18 mouse cellular contexts compared by ENCODE assay signal in the genomic region with DNA sequence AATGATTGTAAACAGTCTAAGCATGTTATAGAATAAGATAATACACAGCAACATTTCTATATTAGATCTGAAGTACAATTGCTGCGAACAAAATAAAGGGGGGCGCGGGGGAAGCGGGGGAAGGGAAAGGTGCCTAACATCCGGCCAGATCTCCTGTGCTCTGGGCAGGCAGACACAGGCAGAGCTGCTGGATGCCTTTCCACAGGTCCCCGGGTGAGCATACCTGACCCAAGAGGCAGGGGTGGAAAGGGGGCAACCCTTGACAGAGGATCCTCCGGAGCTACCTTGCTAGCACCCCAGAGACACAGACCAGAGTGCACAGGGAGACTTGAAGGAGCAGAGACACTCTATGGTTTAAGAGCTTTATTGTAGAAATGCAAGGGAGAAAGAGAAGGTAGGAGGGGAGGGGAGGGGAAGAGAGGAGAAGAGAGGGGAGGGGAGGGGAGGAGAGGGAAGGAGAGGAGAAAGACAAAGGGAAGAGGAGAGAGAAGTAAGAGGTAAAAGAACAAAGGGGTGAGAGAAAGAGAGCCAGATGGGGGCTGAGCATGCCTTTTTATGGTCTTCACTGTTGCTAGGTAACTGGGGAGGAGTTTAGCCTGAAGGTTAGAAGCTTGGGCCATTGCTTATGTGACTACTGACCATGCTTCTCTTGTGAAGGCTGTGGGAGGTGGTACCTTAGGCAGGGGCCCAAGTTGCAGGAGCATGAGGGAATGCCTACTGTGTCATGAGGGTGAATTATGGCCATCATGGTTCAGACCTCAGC.
A peak's percentile ranks its signal among the peaks of the same experiment; 100 is the strongest.
DNase-seq lines count a peak whose midpoint lies in the region; ATAC-seq and TF ChIP-seq lines count a peak whose summit lies in the region.
"Had no signal": no experiment of that assay in that cellular context is flagged by ENCODE, and none has a peak within 500 bp of the region (broad histone marks: within the 10 kb centered on the region; RNA-seq: fewer than 3 reads in every experiment).

No protein-coding gene starts in this region.

- H3K27ac ChIP-seq in midbrain, embryonic 10.5 days (replicated peaks), result peak overlapping the region; percentile 70
- H3K27ac ChIP-seq in midbrain, postnatal 0 days (ENCODE audit: low read depth, low read length), result no peak overlapping the region
- H3K27ac ChIP-seq in hindbrain, embryonic 15.5 days (replicated peaks), result no peak overlapping the region
- H3K27ac ChIP-seq in midbrain, embryonic 13.5 days, result peak overlapping the region; percentile 62
- H3K27ac ChIP-seq in neural tube, embryonic 15.5 days (replicated peaks), result no peak overlapping the region
- H3K27ac ChIP-seq in left cerebral cortex, adult 2 months, result no peak overlapping the region
- H3K27ac ChIP-seq: embryonic facial prominence, embryonic 10.5 days had no signal

- no peak for DNase-seq in midbrain, embryonic 10.5 days (ENCODE audit: low spot score)
- no peak for DNase-seq in midbrain, postnatal 0 days (ENCODE audit: low spot score)
- DNase-seq in layer of hippocampus, adult 18-20 months (ENCODE audit: low spot score in 2 of 2), result no peak
- no peak for DNase-seq in left cerebral cortex, adult 2 months (ENCODE audit: extremely low spot score in 1 of 2, low spot score in 2 of 2)
- DNase-seq in thymus, postnatal 4 days, result no peak
- DNase-seq: heart, postnatal 4 days; kidney, adult 11 months; kidney, postnatal 14 days; lung, adult 18-20 months; lung, postnatal 36 days; thymus, postnatal 25 days had no signal

- no peaks in the 10 kb centered on the region for H3K36me3 ChIP-seq in midbrain, embryonic 10.5 days
- no peaks in the 10 kb centered on the region for H3K36me3 ChIP-seq in midbrain, postnatal 0 days (ENCODE audit: insufficient read depth, low read length)
- H3K36me3 ChIP-seq in hindbrain, embryonic 15.5 days, result no peaks in the 10 kb centered on the region
- no peaks in the 10 kb centered on the region for H3K36me3 ChIP-seq in midbrain, embryonic 13.5 days
- no peaks in the 10 kb centered on the region for H3K36me3 ChIP-seq in neural tube, embryonic 15.5 days
- H3K36me3 ChIP-seq: embryonic facial prominence, embryonic 10.5 days; heart, embryonic 12.5 days had no signal

- no peaks in the 10 kb centered on the region for H3K9me3 ChIP-seq in midbrain, embryonic 10.5 days (replicated peaks)
- H3K9me3 ChIP-seq in midbrain, postnatal 0 days (ENCODE audit: low read length), result no peaks in the 10 kb centered on the region
- no peaks in the 10 kb centered on the region for H3K9me3 ChIP-seq in hindbrain, embryonic 15.5 days
- no peaks in the 10 kb centered on the region for H3K9me3 ChIP-seq in midbrain, embryonic 13.5 days
- H3K9me3 ChIP-seq in neural tube, embryonic 15.5 days (replicated peaks), result no peaks in the 10 kb centered on the region
- H3K9me3 ChIP-seq: embryonic facial prominence, embryonic 10.5 days; heart, embryonic 12.5 days had no signal

- no peak for ATAC-seq in midbrain, postnatal 0 days (ENCODE audit: low FRiP score)
- ATAC-seq in hindbrain, embryonic 15.5 days (ENCODE audit: low FRiP score, low read depth), result peak; percentile 51; the same call in 1 of the 2 replicates
- ATAC-seq in midbrain, embryonic 13.5 days, result peak; percentile 71; the same call in 1 of the 2 replicates
- peak; percentile 17; the same call in 1 of the 2 replicates for ATAC-seq in neural tube, embryonic 15.5 days (ENCODE audit: low FRiP score)
- ATAC-seq: Patski had no signal

- intact Hi-C loops in left cerebral cortex, adult 2 months (cut with DNase I), result no loop called here

- H3K27me3 ChIP-seq in midbrain, embryonic 10.5 days (ENCODE audit: low read depth, poor library complexity, severe bottlenecking), result no peaks in the 10 kb centered on the region
- H3K27me3 ChIP-seq in midbrain, postnatal 0 days (ENCODE audit: insufficient read depth, low read length), result no peaks in the 10 kb centered on the region
- H3K27me3 ChIP-seq in hindbrain, embryonic 15.5 days, result no peaks in the 10 kb centered on the region
- H3K27me3 ChIP-seq in midbrain, embryonic 13.5 days, result no peaks in the 10 kb centered on the region
- H3K27me3 ChIP-seq in neural tube, embryonic 15.5 days (replicated peaks), result no peaks in the 10 kb centered on the region
- H3K27me3 ChIP-seq: heart, embryonic 12.5 days; Patski had no signal

- H3K4me3 ChIP-seq in midbrain, embryonic 10.5 days, result no peak overlapping the region
- H3K4me3 ChIP-seq in midbrain, postnatal 0 days (ENCODE audit: low read depth, low read length), result no peak overlapping the region
- no peak overlapping the region for H3K4me3 ChIP-seq in hindbrain, embryonic 15.5 days
- H3K4me3 ChIP-seq in midbrain, embryonic 13.5 days (replicated peaks), result no peak overlapping the region
- no peak overlapping the region for H3K4me3 ChIP-seq in neural tube, embryonic 15.5 days (replicated peaks)
- H3K4me3 ChIP-seq in left cerebral cortex, adult 2 months, result no peak overlapping the region
- H3K4me3 ChIP-seq: embryonic facial prominence, embryonic 10.5 days; erythroblast, embryonic 14.5 days; heart, embryonic 12.5 days had no signal

- no peak overlapping the region for H3K9ac ChIP-seq in midbrain, postnatal 0 days (replicated peaks; ENCODE audit: low read length, poor library complexity, severe bottlenecking)
- no peak overlapping the region for H3K9ac ChIP-seq in hindbrain, embryonic 15.5 days
- H3K9ac ChIP-seq in midbrain, embryonic 13.5 days (replicated peaks), result no peak overlapping the region
- no peak overlapping the region for H3K9ac ChIP-seq in neural tube, embryonic 15.5 days (replicated peaks)
- H3K9ac ChIP-seq: heart, embryonic 12.5 days had no signal

- TF ChIP-seq CTCF in midbrain, postnatal 0 days (IDR thresholded peaks at IDR 0.05), result no peak
- no peak for TF ChIP-seq CTCF in left cerebral cortex, adult 2 months (IDR thresholded peaks at IDR 0.05)

- no peak overlapping the region for H3K4me2 ChIP-seq in midbrain, postnatal 0 days (ENCODE audit: low read depth, low read length, poor library complexity, severe bottlenecking)
- no peak overlapping the region for H3K4me2 ChIP-seq in hindbrain, embryonic 15.5 days
- no peak overlapping the region for H3K4me2 ChIP-seq in midbrain, embryonic 13.5 days (replicated peaks)
- H3K4me2 ChIP-seq in neural tube, embryonic 15.5 days, result no peak overlapping the region
- H3K4me2 ChIP-seq: heart, embryonic 12.5 days had no signal

- peaks cover 9% of the 10 kb centered on the region for H3K4me1 ChIP-seq in midbrain, embryonic 10.5 days
- H3K4me1 ChIP-seq in midbrain, postnatal 0 days (ENCODE audit: insufficient read depth, low read length), result no peaks in the 10 kb centered on the region
- H3K4me1 ChIP-seq in hindbrain, embryonic 15.5 days (replicated peaks), result peaks cover 10% of the 10 kb centered on the region; the same call in 1 of the 2 replicates
- peaks cover 8% of the 10 kb centered on the region for H3K4me1 ChIP-seq in midbrain, embryonic 13.5 days (replicated peaks)
- H3K4me1 ChIP-seq in neural tube, embryonic 15.5 days, result peaks cover 3% of the 10 kb centered on the region; the same call in 1 of the 2 replicates
- H3K4me1 ChIP-seq: heart, embryonic 12.5 days had no signal

- WGBS in midbrain, embryonic 10.5 days, result 75% methylated on average over 7 of the region's 7 CpGs
- 72% methylated on average over 7 of the region's 7 CpGs for WGBS in midbrain, postnatal 0 days
- WGBS in hindbrain, embryonic 15.5 days, result 62% methylated on average over 7 of the region's 7 CpGs
- 65% methylated on average over 7 of the region's 7 CpGs for WGBS in midbrain, embryonic 13.5 days
- 61% methylated on average over 7 of the region's 7 CpGs for WGBS in neural tube, embryonic 15.5 days

Comparison
In these comparisons a context has a peak if more than half of its experiments do, and no peak if none do; other contexts are left out.
1. H3K27ac ChIP-seq: peak in midbrain, embryonic 10.5 days (single experiment) and midbrain, embryonic 13.5 days (single experiment); none in midbrain, postnatal 0 days (single experiment), hindbrain, embryonic 15.5 days (single experiment), neural tube, embryonic 15.5 days (single experiment) and left cerebral cortex, adult 2 months (single experiment).